Mouse (Mus musculus) forebrain, embryonic 11.5 days (tissue): ENCODE data around the gene Dhfr. TPM values are rescaled to one million over a fixed set of nuclear protein-coding genes. Genes with fewer than 3 reads are reported as not detected.

Experiments
- polyA plus RNA-seq: library from polyadenylated mRNA; unstranded; fragments of >200 nt; fragmentation: Nextera tagmentation; extraction: Ambion mirVana; gene quantifications from 2 replicates; pipeline ENCODE4 v1.2.1, GENCODE M21; 2014

Gene Dhfr
- polyA plus RNA-seq, 1 experiment from 2014 or later, result 29.6 TPM

Other genes starting within 250 kb of the Dhfr start
- gene Rasgrf2, start 223.1 kb upstream of the Dhfr start, polyA plus RNA-seq, result 0.08 TPM in 1 of 2 replicates, not detected in the other
- 1.3 and 1.9 TPM in 2 replicates for gene Gm20379, start 48.7 kb upstream of the Dhfr start, polyA plus RNA-seq
- gene Msh3, start 277 bp downstream of the Dhfr start, polyA plus RNA-seq, result 39.0 and 43.8 TPM in 2 replicates
- 0.08 TPM in 1 of 2 replicates, not detected in the other for gene Ankrd34b, start 71.2 kb downstream of the Dhfr start, polyA plus RNA-seq
- not detected in 2 replicates for gene Fam151b, start 129.3 kb downstream of the Dhfr start, polyA plus RNA-seq
- 12.1 and 13.0 TPM in 2 replicates for gene Zfyve16, start 176.1 kb downstream of the Dhfr start, polyA plus RNA-seq
- not detected in 2 replicates for gene Spz1, start 221.4 kb downstream of the Dhfr start, polyA plus RNA-seq